Mouse (Mus musculus) lung, postnatal 36 days (tissue): Measurements from ENCODE around the gene Slc22a17.

Experiments used
- DNase-seq: peaks from one replicate; pipeline ENCODE4 v3.0.0; 2022; ENCODE audit warnings: mixed read lengths

Slc22a17 gene

GRCm38 (mm10) chr14:54938431-54939219 lies 25.7 kb upstream of the Slc22a17 start:
- no peak for DNase-seq

DNA sequence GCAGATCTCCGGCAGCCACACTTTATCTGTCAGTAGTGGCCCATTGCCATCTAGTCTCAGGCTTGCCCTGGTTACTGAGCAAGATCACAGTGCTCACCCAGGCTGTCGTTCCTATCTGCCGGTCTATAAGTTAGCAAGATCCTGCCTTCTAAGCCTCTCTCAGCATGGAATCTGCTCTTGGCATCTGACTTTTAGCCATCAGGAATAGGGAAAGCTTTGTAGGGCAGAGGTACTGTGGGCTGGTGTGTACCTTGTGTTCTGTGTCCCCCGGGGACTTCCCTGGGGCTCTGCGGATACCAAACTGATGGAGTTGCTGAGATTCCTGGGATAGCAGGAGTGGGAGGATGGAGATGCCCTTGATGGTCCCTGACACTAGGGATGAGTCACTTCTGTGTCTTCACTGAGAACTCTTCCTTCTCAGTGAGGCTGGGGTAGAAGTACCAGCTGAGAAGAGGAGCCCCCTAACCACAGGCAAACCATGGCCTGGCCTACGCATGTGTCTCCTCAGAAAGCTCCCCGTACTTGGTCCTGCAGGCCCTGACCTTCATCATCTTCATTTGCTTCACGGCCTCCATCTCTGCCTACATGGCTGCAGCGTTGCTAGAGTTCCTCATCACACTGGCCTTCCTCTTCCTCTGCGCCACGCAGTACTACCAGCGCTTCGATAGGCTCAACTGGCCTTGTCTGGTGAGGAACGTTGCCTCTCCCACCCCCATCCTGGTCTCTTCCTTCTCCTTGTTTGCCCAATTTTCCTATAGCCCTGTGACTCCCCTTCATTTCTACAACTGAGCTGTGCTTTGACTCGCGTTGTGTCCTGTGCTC lies 24.6 kb upstream of the Slc22a17 start:
- no peak for DNase-seq

GRCm38 (mm10) chr14:54936831-54937160 lies 23.9 kb upstream of the Slc22a17 start:
- no peak for DNase-seq

DNA sequence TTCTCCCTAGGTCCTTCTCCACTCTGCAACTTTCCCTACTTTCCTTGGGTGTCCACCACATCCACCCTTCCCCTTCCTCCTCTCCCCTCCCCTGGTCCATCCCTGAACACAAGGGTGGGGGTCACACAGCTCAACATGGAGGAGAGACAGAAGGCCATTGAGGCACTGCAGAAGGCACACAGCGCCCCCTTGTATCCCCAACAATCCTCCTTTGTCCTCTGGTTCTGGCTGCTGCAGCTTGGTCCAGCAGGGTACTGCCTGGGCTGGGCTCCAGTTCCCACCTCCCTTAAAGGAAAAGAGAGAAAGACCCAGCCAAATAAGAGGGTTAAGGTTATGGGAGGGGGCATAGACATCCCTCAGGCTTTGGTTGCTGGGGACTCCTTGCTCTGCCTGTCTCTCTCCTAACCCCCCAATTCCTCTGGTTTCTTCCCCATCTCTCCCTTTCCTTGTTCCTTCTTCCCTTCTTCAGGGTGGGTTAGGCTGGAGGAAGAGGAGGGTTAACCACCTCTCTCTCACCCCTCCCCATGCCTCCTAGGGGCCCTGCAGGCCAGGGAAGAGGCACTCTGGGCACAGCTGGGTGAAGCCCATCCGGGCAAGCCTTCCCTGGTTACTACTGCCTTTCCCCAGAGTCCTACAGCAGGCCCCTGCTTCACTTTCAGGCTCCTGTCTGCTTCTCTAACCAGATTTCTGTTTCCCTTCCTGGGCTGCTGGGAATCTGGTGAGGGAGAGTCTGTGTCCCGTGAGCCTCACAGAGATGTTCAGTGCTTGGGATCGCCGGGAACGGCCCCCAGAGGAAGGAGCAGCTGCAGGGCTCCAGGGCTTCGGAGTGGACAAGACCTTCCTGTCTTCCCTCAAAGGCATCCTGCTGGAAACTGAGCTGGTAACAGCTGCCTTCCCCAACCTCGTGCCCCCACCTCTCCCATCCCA lies 23.2 kb upstream of the Slc22a17 start, which contains the start of gene Cmtm5:
Gene Cmtm5 (plus strand): TSS at position 358 of the 927 bp plus-strand sequence.
- no peak for DNase-seq

GRCm38 (mm10) chr14:54932645-54933150 lies 19.8 kb upstream of the Slc22a17 start, which contains the start of gene Il25:
TSS of gene Il25 (plus strand) at chr14:54932695.
- no peak for DNase-seq

- peak; percentile 47 for DNase-seq
Measured at GRCm38 (mm10) chr14:54930431-54930830, 17.5 kb upstream of the Slc22a17 start.

DNA sequence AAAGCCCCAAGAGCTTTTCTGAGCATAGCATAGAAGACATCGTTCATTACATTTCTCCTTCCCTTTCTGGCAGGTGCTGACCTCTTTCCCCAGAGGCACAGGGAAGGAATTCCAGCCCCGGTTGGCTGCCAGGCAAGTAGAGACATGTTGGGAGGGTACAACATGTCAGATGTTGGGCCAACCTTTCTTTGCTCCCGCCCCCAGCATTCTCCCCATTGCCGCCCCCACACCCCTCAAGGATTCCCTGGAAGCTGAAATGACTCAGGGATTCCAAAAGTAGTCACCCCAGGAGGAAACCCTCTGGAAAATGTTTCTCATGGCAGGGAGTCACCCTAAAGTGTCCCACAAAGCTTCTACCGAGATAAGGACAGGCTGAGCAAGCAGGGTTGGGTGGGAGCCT lies 16.9 kb upstream of the Slc22a17 start:
- no peak for DNase-seq

GRCm38 (mm10) chr14:54927296-54927695 lies 14.4 kb upstream of the Slc22a17 start:
- no peak for DNase-seq

DNA sequence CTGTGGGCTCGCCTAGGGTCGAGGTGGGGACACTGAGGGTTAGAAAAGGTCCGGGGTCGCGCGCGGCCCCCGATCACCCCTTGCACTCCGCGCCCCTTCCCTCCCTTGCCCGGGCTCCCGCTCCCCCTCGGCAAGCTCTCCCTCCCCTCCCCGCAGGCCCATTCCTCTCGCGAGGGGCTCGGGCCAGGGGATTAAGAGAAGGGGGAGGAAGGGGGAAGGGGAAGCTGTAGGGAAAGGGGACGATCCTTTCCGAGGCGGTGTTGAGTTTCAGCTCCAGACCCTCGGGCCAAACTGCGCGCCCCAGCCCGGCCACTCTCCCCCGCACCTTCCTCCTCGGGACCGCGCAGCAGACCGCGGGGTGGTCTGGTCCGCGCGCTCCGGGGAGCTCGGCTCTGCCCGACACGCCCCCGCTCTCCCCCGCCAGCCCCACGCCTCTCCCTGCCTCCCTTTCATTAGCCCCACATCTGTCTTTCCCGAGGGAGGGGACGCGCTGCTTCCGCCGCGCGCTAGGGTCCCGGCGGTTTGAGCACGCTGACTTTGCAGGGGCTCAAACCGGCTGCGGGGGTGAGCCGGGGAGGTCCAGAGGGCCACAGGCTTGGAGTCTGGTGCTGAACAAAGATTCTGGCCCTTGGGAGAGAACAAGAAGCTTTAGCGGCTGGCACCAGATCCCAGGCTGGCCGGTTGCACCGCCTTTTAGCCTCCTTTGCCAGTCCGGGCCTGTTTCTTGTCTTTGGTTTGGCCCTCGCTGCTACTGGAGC lies 13.6 kb upstream of the Slc22a17 start:
- peak; percentile 28 for DNase-seq

GRCm38 (mm10) chr14:54925349-54926342 lies 12.7 kb upstream of the Slc22a17 start, which contains the start of gene Efs:
TSS of gene Efs (minus strand) at chr14:54926126.
- DNase-seq = peak; percentile 22

DNA sequence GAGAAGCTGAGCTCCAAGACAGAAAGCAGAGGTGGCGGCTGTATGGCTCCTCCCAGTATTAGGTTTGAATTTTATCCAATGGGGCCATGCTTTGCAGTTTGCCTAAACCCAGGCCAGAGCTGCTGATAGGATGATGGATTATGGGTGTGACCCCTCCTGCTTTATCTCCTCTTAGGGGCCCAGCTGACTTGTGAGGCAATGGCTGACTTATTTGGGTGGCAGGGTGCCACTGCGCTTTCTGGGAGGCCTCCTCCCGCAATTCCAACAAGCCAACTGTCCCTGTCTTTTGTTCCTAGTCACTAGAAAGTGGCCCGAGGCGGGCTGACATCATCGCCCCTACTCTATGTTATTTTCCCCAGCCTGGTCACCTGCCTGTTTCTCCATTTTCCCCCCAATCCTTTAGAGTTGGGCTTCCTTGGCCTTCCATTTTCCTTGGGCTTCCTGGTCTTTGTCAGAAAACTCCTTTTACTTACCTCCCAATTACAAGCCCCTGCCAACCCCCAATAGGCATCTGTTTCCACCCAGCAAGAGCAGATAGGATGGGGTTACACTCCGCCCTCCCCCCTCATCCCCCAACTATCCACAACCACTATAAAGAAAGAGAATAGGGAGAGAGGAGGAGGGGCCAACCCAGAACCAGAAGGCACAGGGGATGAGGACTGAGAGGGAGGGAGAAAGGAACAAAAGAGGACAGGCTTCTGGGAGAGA lies 11.9 kb upstream of the Slc22a17 start:
- DNase-seq = peak; percentile 55

- no peak for DNase-seq
Measured at GRCm38 (mm10) chr14:54920076-54920685, 7.2 kb upstream of the Slc22a17 start.

DNA sequence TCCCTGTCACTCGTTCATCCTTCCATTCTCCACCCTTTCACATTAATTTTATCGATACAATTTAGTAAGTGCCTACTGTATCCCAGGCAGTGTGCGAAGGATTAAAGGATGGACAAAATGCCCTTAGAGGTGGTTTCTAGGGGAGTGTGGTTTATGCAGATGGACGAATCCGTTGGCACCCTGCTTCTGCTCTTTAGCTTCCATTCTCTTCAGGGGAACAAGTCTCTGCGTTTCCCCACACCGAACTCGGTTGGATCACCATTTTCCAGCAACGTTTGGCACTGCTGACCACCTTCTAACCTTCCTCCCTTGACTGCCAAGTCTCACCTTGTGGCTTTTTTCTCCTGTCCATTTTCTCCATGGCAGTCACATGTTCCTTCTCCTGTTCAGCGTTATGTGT lies 411 bp upstream of the Slc22a17 start:
- no peak for DNase-seq

DNA sequence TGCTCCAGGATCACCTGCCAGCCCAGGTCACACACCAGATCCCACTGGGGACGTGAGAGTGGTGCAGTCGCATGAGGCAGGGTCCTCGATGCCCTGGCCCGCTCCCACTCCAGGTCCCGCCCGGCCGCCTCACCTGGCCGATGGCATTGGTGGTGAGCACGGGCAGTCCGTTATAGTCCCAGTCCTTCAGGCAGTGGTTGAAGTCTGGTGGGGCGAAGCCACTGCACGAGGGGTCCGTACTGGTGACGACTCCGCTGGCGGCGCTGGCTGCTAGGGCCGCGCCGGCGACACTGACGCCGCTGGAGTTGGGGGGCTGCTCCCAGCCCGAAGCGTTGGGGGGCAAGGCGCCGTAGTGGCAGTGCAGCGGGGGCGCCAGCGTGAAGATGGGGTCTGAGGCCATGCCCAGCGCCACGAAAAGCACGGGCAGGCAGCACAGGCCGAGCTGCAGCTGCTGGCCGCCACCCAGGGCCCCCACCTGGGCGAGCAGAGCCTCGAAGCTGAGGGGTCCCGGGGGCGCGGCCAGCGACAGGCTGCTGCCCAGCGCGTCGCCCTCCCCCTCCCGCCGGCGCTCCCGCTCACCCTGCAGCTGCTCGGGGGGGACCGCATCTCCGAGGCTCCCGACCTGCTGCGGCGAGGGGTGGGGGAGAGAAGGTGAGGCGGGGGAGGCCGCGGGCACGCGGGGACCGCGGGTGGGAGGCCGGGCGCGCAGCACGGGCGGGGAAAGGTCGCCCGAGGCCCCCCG lies 652 bp downstream of the Slc22a17 start:
- no peak for DNase-seq

GRCm38 (mm10) chr14:54908682-54909081 lies 4.2 kb downstream of the Slc22a17 start:
- DNase-seq = peak; percentile 36

DNA sequence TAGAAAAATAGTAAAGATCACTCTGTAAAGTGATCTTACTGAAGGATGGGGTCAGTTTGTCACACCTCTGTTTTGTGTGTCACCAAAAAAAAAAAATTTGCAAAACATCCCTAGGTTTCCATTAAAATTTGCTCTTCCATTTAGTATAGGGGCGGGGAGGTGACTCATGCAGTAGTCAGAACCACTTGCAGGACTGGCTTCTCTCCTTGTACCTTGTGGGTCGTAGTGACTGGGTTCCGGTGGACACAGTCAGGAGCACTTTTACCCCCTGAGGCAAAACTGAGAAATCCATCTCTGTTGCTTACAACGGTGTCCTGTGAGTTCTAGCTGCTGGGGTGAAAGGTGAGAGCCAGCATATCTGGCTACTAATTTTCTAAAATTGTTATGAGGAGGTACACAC lies 9.3 kb downstream of the Slc22a17 start:
- DNase-seq = no peak

DNA sequence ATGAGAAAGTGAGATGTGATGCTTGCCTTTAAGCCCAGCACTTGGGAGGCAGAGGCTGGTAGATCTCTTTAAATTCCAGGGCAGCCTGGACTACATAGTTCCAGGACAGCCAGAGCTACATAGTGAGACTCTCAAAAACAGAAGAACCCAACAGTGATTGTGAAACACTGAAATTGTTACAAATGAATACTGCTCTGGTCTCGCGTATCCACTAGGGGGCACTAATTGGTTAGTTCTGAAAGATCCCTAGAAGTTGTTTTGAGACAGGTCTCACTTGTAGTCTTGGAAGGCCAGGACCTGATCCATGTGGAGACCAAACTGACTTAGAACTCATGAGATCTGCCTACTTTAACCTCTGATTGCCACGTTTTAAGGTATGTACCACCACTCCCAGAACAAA lies 12.5 kb downstream of the Slc22a17 start:
- DNase-seq = peak; percentile 93

GRCm38 (mm10) chr14:54897445-54897844 lies 15.5 kb downstream of the Slc22a17 start:
- DNase-seq = no peak
